Mouse (Mus musculus) heart, adult 2 months (tissue): ENCODE measurements around the gene Adrb1. TPM values are rescaled to one million over a fixed set of nuclear protein-coding genes. Genes with fewer than 3 reads are reported as not detected.
A peak's percentile ranks its signal among the peaks of the same experiment; 100 is the strongest.

ENCODE experiments used
- DNase-seq, 2 experiments: peaks; one replicate each; pipeline ENCODE4 v3.0.0; 2021
- H3K27ac ChIP-seq: fragments of 200-600 bp; 2 replicates; pipeline ENCODE4 v1.8.1; 2022
- H3K27me3 ChIP-seq: fragments of 200-500 bp; 2 replicates; pipeline ENCODE4 v1.6.1; 2012; ENCODE audit warnings: mild to moderate bottlenecking, low read length, inconsistent platforms, mixed read lengths; ENCODE audit not compliant: control insufficient read depth, insufficient read depth
- H3K36me3 ChIP-seq: fragments of 200-500 bp; 2 replicates; pipeline ENCODE4 v1.6.1; 2012; ENCODE audit warnings: low read length, inconsistent platforms; ENCODE audit not compliant: control insufficient read depth, insufficient read depth
- H3K4me1 ChIP-seq: fragments of 200-500 bp; 2 replicates; pipeline ENCODE4 v1.6.1; 2011; ENCODE audit warnings: low read length; ENCODE audit not compliant: control insufficient read depth, insufficient read depth
- H3K4me3 ChIP-seq: fragments of 200-600 bp; 2 replicates; pipeline ENCODE4 v1.8.1; 2022
- H3K79me2 ChIP-seq: fragments of 200-500 bp; replicated peaks from 2 replicates; pipeline ENCODE4 v1.6.1; 2012; ENCODE audit warnings: mild to moderate bottlenecking, inconsistent platforms, low read length, moderate library complexity, mixed read lengths; ENCODE audit not compliant: control insufficient read depth, insufficient read depth
- H3K9ac ChIP-seq: fragments of 200-500 bp; 2 replicates; pipeline ENCODE4 v1.6.1; 2012; ENCODE audit warnings: low read depth, mild to moderate bottlenecking, control low read depth, inconsistent platforms, low read length, mixed read lengths
- CTCF ChIP-seq: fragments of 200-600 bp; IDR thresholded peaks from 2 replicates; pipeline ENCODE4 v1.8.1; 2022; ENCODE audit warnings: antibody characterized with exemption, mild to moderate bottlenecking, moderate library complexity
- EP300 ChIP-seq: fragments of 200-500 bp; IDR thresholded peaks from 2 replicates; pipeline ENCODE4 v1.6.1; 2011; ENCODE audit warnings: low read depth, low read length, control low read depth; ENCODE audit not compliant: insufficient read depth
- POLR2A ChIP-seq: fragments of 200-500 bp; IDR thresholded peaks from 2 replicates; pipeline ENCODE4 v1.6.1; 2011; ENCODE audit warnings: mild to moderate bottlenecking, low read depth, low read length, control low read depth; ENCODE audit not compliant: insufficient read depth
- WGBS: fragments of 180-500 bp; shearing (Covaris S2); methylation state at CpG from one replicate; pipeline ENCODE4 v1.1.7; 2018; 5-methylcytosine and 5-hydroxymethylcytosine counted together
- intact Hi-C: fragments of 180-260 bp; cut with DNase I; formaldehyde crosslinking; loops from one replicate; pipeline ENCODE4 v1.15.1; 2025
- polyA plus RNA-seq: library from polyadenylated mRNA; depleted of rRNA; stranded (reverse); fragments of >200 nt; gene quantifications from 2 replicates; pipeline ENCODE4 v1.2.3, GENCODE M21; 2012
- total RNA-seq, 2 experiments: library from RNA; stranded (reverse); gene quantifications; 2 replicates each; pipeline ENCODE4 v1.2.3; 2021

The Adrb1 gene
- total and polyA plus RNA-seq, 3 experiments = 18.0 to 28.4 (median 20.5) TPM

DNA sequence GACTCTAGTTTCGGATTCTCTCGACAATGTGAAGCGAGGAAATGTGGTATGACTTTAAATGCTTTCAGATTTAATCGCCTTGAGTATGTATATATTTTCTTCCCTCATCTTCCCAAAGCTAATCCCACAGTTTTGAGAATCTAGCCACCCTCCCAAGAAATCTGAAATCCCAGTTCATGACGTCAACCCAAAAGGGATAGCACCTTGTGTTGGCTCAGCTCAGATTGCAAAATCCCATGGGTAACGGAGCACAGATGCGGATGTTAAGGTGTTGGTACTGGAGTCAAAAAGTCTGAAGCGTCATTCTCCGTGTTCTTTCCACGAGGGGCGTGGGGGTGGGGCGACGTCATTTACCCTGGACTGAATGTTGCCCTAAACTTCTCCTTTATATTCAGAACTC lies 1.1 kb upstream of the Adrb1 start:
- TF ChIP-seq EP300 (no peak), CTCF (no peak), POLR2A (no peak)
- no peak overlapping the region for H3K9ac ChIP-seq
- no peak for DNase-seq
- no peaks in the 10 kb centered on the region for H3K36me3 ChIP-seq
- WGBS = 38% methylated on average over 13 of the region's 13 CpGs
- no peaks in the 10 kb centered on the region; the same call in 1 of the 2 replicates for H3K27me3 ChIP-seq
- intact Hi-C loops = loop anchor here (5.0 kb wide), 2 partner anchors 119 to 154 kb away; no protein-coding TSS in a partner anchor
- H3K79me2 ChIP-seq = no peaks in the 10 kb centered on the region
- H3K4me1 ChIP-seq = peaks cover 1% of the 10 kb centered on the region
- peak overlapping the region; percentile 56 for H3K4me3 ChIP-seq
- no peak overlapping the region; the same call in 1 of the 2 replicates for H3K27ac ChIP-seq

DNA sequence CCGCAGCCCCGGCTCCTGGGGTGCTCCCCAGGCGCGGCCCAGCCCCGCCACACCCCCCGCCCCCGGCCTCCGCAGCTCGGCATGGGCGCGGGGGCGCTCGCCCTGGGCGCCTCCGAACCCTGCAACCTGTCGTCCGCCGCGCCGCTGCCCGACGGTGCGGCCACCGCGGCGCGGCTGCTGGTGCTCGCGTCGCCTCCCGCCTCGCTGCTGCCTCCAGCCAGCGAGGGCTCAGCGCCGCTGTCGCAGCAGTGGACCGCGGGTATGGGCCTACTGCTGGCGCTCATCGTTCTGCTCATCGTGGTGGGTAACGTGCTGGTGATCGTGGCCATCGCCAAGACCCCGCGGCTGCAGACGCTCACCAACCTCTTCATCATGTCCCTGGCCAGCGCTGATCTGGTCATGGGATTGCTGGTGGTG lies 300 bp downstream of the Adrb1 start:
- no peaks in the 10 kb centered on the region for H3K36me3 ChIP-seq
- DNase-seq = peak in 1 of 2 experiments; percentile 62
- H3K9ac ChIP-seq = peak overlapping the region; percentile 79
- TF ChIP-seq CTCF (no peak), POLR2A (no peak), EP300 (no peak)
- H3K4me1 ChIP-seq = peaks cover 1% of the 10 kb centered on the region
- H3K27me3 ChIP-seq = no peaks in the 10 kb centered on the region; the same call in 1 of the 2 replicates
- WGBS = 2% methylated on average over 42 of the region's 48 CpGs
- intact Hi-C loops = loop anchor here (5.0 kb wide), 2 partner anchors 120 to 155 kb away; no protein-coding TSS in a partner anchor
- no peaks in the 10 kb centered on the region for H3K79me2 ChIP-seq
- H3K4me3 ChIP-seq = peak overlapping the region; percentile 56
- H3K27ac ChIP-seq = peak overlapping the region; percentile 88

DNA sequence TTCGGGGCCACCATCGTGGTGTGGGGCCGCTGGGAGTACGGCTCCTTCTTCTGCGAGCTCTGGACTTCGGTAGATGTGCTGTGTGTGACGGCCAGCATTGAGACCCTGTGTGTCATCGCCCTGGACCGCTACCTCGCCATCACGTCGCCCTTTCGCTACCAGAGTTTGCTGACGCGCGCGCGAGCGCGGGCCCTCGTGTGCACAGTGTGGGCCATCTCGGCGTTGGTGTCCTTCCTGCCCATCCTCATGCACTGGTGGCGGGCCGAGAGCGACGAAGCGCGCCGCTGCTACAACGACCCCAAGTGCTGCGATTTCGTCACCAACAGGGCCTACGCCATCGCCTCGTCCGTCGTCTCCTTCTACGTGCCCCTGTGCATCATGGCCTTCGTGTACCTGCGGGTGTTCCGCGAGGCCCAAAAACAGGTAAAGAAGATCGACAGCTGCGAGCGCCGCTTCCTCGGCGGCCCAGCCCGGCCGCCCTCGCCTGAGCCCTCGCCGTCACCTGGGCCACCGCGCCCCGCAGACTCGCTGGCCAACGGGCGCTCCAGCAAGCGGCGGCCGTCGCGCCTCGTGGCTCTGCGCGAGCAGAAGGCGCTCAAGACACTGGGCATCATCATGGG lies 822 bp downstream of the Adrb1 start:
- Histone ChIP-seq H3K79me2 (no peaks in the 10 kb centered on the region), H3K27me3 (no peaks in the 10 kb centered on the region; the same call in 1 of the 2 replicates), H3K36me3 (no peaks in the 10 kb centered on the region), H3K4me1 (peaks cover 1% of the 10 kb centered on the region), H3K9ac (peak overlapping the region; percentile 79), H3K4me3 (peak overlapping the region; percentile 56), H3K27ac (peak overlapping the region; percentile 88)
- DNase-seq = peak; percentile 57 to 63
- intact Hi-C loops = loop anchor here (5.0 kb wide), 2 partner anchors 121 to 156 kb away; no protein-coding TSS in a partner anchor
- TF ChIP-seq POLR2A (no peak), CTCF (no peak), EP300 (no peak)
- under 1% methylated on average over 69 of the region's 69 CpGs for WGBS

DNA sequence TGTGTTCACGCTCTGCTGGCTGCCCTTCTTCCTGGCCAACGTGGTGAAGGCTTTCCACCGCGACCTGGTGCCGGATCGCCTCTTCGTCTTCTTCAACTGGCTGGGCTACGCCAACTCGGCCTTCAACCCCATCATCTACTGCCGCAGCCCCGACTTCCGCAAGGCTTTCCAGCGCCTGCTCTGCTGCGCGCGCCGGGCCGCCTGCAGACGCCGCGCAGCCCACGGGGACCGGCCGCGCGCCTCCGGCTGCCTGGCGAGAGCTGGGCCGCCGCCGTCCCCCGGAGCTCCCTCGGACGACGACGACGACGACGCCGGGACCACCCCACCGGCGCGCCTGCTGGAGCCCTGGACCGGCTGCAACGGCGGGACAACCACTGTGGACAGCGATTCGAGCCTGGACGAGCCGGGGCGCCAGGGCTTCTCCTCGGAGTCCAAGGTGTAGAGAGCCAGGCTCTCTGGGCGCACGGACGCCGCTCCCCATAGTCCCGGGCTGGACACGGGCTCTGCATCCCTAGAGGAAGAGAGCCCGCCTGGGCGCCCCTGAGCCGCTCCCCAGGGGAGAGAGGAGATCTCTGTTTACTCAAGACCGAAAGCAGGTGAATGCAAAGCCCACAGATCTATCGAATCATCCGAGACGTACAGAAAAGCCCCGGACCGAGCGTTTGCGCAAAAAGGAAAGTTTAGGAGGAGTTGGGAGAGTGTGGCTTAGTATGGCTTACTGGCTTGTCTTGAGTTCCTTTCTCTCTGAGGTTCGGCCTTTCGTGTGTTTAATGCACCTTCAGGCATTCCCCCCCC lies 1.5 kb downstream of the Adrb1 start:
- peak overlapping the region; percentile 88 for H3K27ac ChIP-seq
- peak overlapping the region; percentile 56 for H3K4me3 ChIP-seq
- no peaks in the 10 kb centered on the region for H3K79me2 ChIP-seq
- peak overlapping the region; percentile 79 for H3K9ac ChIP-seq
- 1% methylated on average over 71 of the region's 71 CpGs for WGBS
- intact Hi-C loops = loop anchor here (5.0 kb wide), 2 partner anchors 121 to 156 kb away; no protein-coding TSS in a partner anchor
- no peaks in the 10 kb centered on the region; the same call in 1 of the 2 replicates for H3K27me3 ChIP-seq
- no peaks in the 10 kb centered on the region for H3K36me3 ChIP-seq
- H3K4me1 ChIP-seq = peaks cover 1% of the 10 kb centered on the region
- TF ChIP-seq EP300 = no peak
- TF ChIP-seq POLR2A = no peak
- no peak for TF ChIP-seq CTCF
- peak; percentile 68 to 75 for DNase-seq

DNA sequence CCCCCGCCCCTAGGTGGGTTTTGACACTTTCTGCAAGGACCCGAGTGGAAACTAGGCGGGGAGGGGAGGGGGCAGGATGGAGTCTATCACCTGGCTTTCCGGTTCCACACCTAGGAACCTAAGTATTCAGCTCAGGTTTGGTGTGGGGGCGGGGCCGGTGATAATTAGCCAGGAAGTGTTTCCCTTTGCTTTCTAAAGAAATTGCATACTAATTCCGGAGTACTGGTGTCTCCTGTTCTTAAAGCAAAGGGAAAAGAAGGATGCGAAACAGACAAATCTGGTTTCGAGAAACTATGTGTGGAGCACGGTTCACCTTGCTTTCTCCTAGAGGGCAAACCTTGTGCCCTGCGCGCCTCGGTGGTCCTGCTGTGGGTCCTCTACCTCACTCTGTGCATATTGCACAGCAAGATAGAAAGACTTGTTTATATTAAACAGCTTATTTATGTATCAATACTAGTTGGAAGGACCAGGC lies 2.2 kb downstream of the Adrb1 start:
- peaks cover 1% of the 10 kb centered on the region for H3K4me1 ChIP-seq
- H3K79me2 ChIP-seq = no peaks in the 10 kb centered on the region
- peak overlapping the region; percentile 56 for H3K4me3 ChIP-seq
- no peak for DNase-seq
- H3K36me3 ChIP-seq = no peaks in the 10 kb centered on the region
- H3K27ac ChIP-seq = peak overlapping the region; percentile 88
- TF ChIP-seq POLR2A = no peak
- TF ChIP-seq EP300 = 0 out of 2 replicates have a peak, but pooled peaks have one; percentile 31
- TF ChIP-seq CTCF = no peak
- intact Hi-C loops = loop anchor here (5.0 kb wide), 2 partner anchors 122 to 157 kb away; no protein-coding TSS in a partner anchor
- peak overlapping the region; percentile 79 for H3K9ac ChIP-seq
- WGBS = 8% methylated on average over 13 of the region's 13 CpGs
- H3K27me3 ChIP-seq = no peaks in the 10 kb centered on the region; the same call in 1 of the 2 replicates
